Mouse (Mus musculus) E14TG2a.4 (cell line): ENCODE measurements around the gene Adssl1.

Source experiments
- H3K27me3 ChIP-seq: 2 replicates; pipeline ENCODE4 v1.6.1; 2014; ENCODE audit warnings: low read length, control low read depth; ENCODE audit not compliant: insufficient read depth
- H3K36me3 ChIP-seq: 2 replicates; pipeline ENCODE4 v1.6.1; 2014; ENCODE audit warnings: low read length, control low read depth; ENCODE audit not compliant: insufficient read depth
- H3K4me1 ChIP-seq: replicated peaks from 2 replicates; pipeline ENCODE4 v1.6.1; 2014; ENCODE audit warnings: low read depth, low read length, control low read depth
- H3K4me3 ChIP-seq: replicated peaks from 2 replicates; pipeline ENCODE4 v1.5.1; 2014; ENCODE audit warnings: mild to moderate bottlenecking, low read length
- H3K9me3 ChIP-seq: 2 replicates; pipeline ENCODE4 v1.6.1; 2014; ENCODE audit warnings: low read length, control low read depth
- CTCF ChIP-seq: conservative IDR thresholded peaks from 2 replicates; pipeline ENCODE4 v1.5.1; 2014; ENCODE audit warnings: low read length
- NANOG ChIP-seq: IDR thresholded peaks from 2 replicates; pipeline ENCODE4 v1.6.1; 2014; ENCODE audit warnings: borderline replicate concordance, low read length, mixed read lengths
- POU5F1 ChIP-seq: IDR thresholded peaks from 2 replicates; pipeline ENCODE4 v1.6.1; 2014; ENCODE audit warnings: low read length, borderline replicate concordance

The Adssl1 gene

DNA sequence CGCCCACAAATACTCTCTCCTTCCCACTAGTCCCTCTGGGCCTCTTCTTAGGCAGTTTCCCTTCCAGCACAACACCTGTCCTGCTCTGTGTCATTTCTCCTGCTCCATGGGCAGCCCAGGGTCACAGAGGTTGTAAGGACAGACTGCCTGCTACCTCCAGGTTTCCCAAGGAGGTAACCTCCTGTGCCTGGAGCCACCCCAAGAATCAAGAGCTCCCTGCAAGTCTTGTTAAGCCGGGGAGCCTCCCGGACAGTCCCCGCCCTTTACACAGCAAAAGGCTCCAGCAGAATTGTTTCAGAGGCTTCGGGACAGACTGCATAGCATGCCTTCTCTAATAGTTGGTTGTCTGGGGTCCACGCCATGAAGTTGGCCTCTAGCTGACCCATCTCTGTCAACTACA is 6.6 kb downstream of the Adssl1 start:
- no peak for TF ChIP-seq NANOG
- TF ChIP-seq CTCF: no peak
- TF ChIP-seq POU5F1: no peak
- peaks cover 39% of the 10 kb centered on the region for H3K27me3 ChIP-seq
- H3K36me3 ChIP-seq: no peaks in the 10 kb centered on the region
- peaks cover 29% of the 10 kb centered on the region for H3K4me1 ChIP-seq
- no peak overlapping the region for H3K4me3 ChIP-seq
- no peaks in the 10 kb centered on the region for H3K9me3 ChIP-seq

DNA sequence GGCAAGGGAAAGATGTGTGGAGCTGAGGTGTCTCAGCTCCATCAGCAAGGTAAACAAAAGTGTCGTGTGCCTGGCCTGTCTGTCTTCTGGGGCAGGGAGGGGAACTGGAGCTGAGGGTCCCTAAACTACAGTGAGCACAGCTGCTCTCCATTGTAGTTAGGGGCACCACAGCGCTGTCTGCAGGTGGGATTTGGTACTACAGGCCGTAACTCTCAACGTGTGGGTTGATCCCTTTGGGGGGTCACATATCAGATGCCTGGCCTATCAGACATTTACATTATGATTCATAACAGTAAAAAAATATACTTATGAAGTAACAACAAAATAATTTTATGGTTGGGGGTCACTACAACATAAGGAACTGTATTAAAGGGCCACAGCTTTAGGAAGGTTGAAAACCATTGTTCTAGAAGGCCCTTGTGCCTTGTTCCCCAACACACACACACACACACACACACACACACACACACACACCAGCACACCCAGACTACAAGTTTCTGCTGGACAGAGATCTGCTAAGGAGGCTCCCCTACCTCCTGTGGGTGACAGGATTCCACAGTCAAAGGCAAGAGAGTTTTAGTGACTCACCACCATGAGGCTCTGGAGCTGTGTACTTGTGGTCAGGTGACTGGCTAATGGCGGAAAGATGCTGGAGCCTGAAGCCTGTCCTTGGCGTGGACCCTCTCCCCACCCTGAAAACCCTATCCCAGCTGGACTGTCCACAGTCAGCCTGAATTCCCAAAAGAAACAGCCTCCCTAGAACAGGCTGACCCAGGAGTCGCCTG is 7.4 kb downstream of the Adssl1 start:
- TF ChIP-seq POU5F1: no peak
- TF ChIP-seq CTCF: peak; percentile 99

DNA sequence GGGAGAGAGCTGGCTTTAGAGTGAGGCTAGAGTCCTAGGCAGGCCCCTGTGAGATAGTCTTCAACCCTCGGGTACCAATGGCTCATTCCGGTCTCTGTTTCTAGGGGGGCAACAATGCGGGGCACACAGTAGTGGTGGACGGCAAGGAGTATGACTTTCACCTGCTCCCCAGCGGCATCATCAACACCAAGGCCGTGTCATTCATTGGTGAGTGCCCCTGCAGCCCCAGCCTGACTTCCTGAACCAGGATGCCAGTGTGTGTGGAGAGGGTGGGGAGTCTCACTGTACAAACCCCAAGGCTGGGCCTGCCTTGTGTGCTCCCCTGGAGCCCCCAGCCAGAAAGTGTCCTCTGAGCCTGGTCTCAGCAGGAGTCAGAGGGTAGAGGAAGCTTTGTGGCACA is 8.4 kb downstream of the Adssl1 start:
- H3K4me1 ChIP-seq: peaks cover 37% of the 10 kb centered on the region
- no peak overlapping the region for H3K4me3 ChIP-seq
- no peaks in the 10 kb centered on the region for H3K36me3 ChIP-seq
- peaks cover 38% of the 10 kb centered on the region for H3K27me3 ChIP-seq
- no peak for TF ChIP-seq CTCF
- no peak for TF ChIP-seq NANOG
- TF ChIP-seq POU5F1: no peak
- H3K9me3 ChIP-seq: no peaks in the 10 kb centered on the region

More for the DNA sequence above, 7.4 kb downstream of the Adssl1 start:
- peaks cover 35% of the 10 kb centered on the region for H3K4me1 ChIP-seq
- no peaks in the 10 kb centered on the region for H3K9me3 ChIP-seq
- H3K4me3 ChIP-seq: no peak overlapping the region
- H3K36me3 ChIP-seq: no peaks in the 10 kb centered on the region
- H3K27me3 ChIP-seq: peaks cover 38% of the 10 kb centered on the region

DNA sequence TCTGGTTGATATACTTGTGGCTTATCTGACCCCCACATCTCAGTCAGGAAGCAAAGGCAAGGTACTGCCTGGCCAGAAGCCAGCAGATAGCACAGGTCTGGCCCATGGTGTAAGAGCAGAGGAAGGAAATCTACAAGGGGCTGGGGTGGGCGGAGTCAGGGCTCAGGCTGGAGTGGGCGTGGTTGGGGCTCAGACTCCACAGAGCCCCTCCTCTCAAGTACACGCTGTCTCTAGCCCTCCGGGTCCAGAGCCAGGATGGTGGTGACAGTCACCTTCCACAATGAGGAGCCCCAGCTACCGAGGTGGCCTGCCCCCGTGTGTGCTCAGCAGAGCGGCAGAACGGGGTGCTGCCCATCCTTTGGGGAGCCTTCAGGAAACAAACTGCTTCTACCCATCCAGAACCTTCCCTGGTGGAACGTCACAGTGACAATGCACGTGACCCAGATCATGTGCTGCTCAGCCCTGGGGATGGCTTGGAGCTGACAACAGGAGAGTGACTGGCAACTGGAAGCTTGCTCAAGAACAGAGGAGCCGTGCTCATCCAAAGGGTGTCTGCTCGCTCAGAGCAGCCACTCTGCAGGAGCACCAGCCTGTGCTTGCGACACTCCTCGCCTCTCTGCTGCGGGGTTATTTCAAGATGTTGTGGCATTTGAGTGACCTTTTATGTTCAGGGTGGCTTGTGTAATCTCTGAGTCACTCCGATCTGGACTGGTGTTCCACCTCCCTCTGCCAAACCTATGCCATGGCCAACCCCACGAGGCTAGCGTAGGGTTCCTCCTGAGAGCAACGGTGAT is 9.3 kb downstream of the Adssl1 start:
- no peak for TF ChIP-seq POU5F1
- no peak for TF ChIP-seq NANOG
- no peak for TF ChIP-seq CTCF
- Histone ChIP-seq H3K4me1 (peaks cover 39% of the 10 kb centered on the region), H3K4me3 (peak overlapping the region; percentile 51), H3K36me3 (no peaks in the 10 kb centered on the region), H3K9me3 (no peaks in the 10 kb centered on the region), H3K27me3 (peaks cover 34% of the 10 kb centered on the region)

DNA sequence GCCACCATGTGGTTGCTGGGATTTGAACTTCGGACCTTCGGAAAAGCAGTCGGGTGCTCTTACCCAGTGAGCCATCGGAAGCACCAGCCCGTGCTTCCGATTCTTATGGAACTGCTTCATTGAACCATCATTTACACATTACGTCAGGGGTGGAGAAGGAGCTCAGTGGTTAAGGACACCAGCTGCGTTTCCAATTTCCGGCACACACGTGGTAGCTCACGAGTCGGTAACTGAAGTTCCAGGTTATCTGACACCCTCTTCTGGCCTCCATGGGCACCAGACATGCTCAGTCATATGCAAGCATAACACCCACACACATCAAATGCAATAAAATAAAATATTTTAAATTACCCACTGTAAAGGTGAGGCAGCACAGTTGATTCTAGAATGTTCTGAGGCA is 10.2 kb downstream of the Adssl1 start:
- H3K4me3 ChIP-seq: no peak overlapping the region
- H3K9me3 ChIP-seq: no peaks in the 10 kb centered on the region
- no peaks in the 10 kb centered on the region for H3K36me3 ChIP-seq
- TF ChIP-seq POU5F1 (no peak), NANOG (no peak), CTCF (no peak)
- peaks cover 46% of the 10 kb centered on the region for H3K4me1 ChIP-seq
- peaks cover 34% of the 10 kb centered on the region for H3K27me3 ChIP-seq

DNA sequence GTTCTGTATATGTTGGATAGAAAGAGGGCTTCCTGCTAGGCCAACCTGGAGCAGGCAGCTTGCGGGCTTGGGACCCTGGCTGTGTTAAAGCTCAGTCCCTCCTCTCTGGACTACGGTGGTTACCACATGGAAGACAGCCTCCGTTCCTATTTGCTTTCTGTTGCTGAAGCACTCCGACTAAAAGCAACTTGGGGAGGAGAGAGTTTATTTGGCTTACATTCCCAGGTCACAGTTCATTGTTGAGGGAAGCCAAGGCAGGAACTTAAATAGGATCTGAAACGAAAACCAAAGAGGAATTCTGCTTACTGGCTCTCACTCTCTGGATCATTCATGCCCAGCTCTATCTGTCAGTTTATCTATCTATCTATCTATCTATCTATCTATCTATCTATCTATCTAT is 11.0 kb downstream of the Adssl1 start:
- H3K4me1 ChIP-seq: peaks cover 46% of the 10 kb centered on the region
- no peaks in the 10 kb centered on the region for H3K36me3 ChIP-seq
- TF ChIP-seq POU5F1: no peak
- TF ChIP-seq NANOG: no peak
- no peak for TF ChIP-seq CTCF
- peaks cover 37% of the 10 kb centered on the region for H3K27me3 ChIP-seq
- H3K9me3 ChIP-seq: no peaks in the 10 kb centered on the region
- no peak overlapping the region for H3K4me3 ChIP-seq

DNA sequence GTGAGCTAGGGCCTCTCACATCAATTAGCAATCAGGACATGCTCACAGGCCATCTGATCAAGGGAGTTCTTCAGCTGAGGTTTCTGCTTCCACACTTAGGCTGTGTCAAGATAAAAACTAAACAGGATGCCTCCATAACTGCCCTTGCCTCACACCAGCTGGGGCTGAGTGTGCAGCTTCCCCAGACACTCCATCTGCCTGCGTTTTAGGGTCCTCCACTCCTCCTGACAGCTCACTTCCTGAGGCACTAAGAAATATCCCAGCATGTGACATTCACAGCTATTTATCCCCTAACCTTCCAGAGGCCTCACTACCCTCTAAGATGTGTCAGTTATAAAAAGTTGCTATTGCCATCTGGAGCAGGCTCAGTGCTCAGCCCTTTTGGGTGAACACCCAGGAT is 11.6 kb downstream of the Adssl1 start:
- TF ChIP-seq CTCF: no peak
- TF ChIP-seq NANOG: no peak
- no peak for TF ChIP-seq POU5F1
- H3K36me3 ChIP-seq: no peaks in the 10 kb centered on the region
- H3K4me3 ChIP-seq: no peak overlapping the region
- peaks cover 38% of the 10 kb centered on the region for H3K27me3 ChIP-seq
- peaks cover 39% of the 10 kb centered on the region for H3K4me1 ChIP-seq
- H3K9me3 ChIP-seq: 0 out of 2 replicates have a peak, but pooled peaks cover 2% of the 10 kb centered on the region

DNA sequence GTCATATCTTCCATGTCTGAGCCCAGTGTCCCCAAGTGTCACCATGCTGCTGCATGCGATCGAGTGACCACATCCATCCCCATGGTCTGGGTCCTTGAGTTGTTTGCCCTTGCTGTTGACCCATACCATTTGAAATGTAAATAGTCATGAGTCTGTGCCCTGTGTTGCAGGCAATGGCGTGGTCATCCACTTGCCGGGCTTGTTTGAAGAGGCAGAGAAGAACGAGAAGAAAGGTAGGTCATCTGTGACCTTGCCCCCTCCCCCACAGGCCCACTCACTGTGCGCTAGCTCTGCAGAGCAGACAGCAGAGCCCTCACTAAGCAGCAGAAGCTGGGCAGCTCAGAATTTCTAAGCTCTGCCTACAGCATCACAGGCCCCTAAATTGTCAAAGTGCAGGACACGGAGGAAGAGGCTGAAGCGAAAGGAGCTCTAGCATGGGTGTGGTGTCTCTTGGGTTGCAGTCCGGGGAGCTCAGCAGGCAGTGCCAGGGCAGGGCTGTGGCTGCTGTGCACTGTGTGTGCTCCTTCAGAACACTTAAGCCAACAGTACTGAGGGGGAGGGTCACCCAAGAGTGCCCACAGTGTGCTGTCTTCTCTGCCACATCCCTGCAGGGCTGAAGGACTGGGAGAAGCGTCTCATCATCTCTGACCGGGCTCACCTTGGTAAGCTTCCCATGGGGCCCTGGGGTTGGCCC is 12.4 kb downstream of the Adssl1 start:
- 0 out of 2 replicates have a peak, but pooled peaks cover 4% of the 10 kb centered on the region for H3K9me3 ChIP-seq
- TF ChIP-seq POU5F1: no peak
- no peak for TF ChIP-seq NANOG
- no peak for TF ChIP-seq CTCF

More for the DNA sequence above, 12.4 kb downstream of the Adssl1 start:
- no peaks in the 10 kb centered on the region for H3K36me3 ChIP-seq
- no peak overlapping the region for H3K4me3 ChIP-seq
- peaks cover 43% of the 10 kb centered on the region for H3K27me3 ChIP-seq
- H3K4me1 ChIP-seq: peaks cover 34% of the 10 kb centered on the region
